30 mouse cellular contexts compared by ENCODE assay signal in genomic region chr2:71835556-71835955, GRCm38 (mm10).
"Had no signal": no experiment of that assay in that cellular context is flagged by ENCODE, and none has a peak within 500 bp of the region (broad histone marks: within the 10 kb centered on the region; RNA-seq: fewer than 3 reads in every experiment).

No protein-coding gene starts in this region.

- H3K36me3 ChIP-seq: limb, embryonic 10.5 days; limb, embryonic 12.5 days; limb, embryonic 13.5 days; liver, embryonic 12.5 days; liver, embryonic 13.5 days; liver, embryonic 15.5 days; midbrain, embryonic 12.5 days; midbrain, embryonic 13.5 days; neural tube, embryonic 12.5 days had no signal

- ATAC-seq: liver, embryonic 12.5 days; liver, postnatal 0 days; lung, postnatal 0 days; midbrain, embryonic 13.5 days; midbrain, embryonic 16.5 days had no signal

- H3K9me3 ChIP-seq: limb, embryonic 10.5 days; limb, embryonic 12.5 days; limb, embryonic 13.5 days; limb, embryonic 15.5 days; liver, embryonic 12.5 days; liver, embryonic 13.5 days; liver, embryonic 15.5 days; lung, embryonic 15.5 days; megakaryocyte, embryonic 14.5 days; midbrain, embryonic 10.5 days; midbrain, embryonic 12.5 days; midbrain, embryonic 13.5 days; neural tube, embryonic 12.5 days had no signal

- DNase-seq: left cerebral cortex, postnatal 4 days; liver; liver, embryonic 13.5 days; liver, postnatal 0 days; lung, adult 18-20 months; lung, adult 2 months; lung, embryonic 14.5 days; lung, postnatal 10 days; lung, postnatal 14 days; lung, postnatal 36 days; lung, postnatal 4 days; midbrain, embryonic 14.5 days had no signal

- H3K9ac ChIP-seq: limb, embryonic 12.5 days; limb, embryonic 13.5 days; limb, embryonic 15.5 days; liver, embryonic 12.5 days; liver, embryonic 13.5 days; liver, embryonic 14.5 days; liver, embryonic 15.5 days; liver, postnatal 0 days; lung, embryonic 14.5 days; lung, embryonic 15.5 days; midbrain, embryonic 12.5 days; midbrain, embryonic 13.5 days; neural tube, embryonic 12.5 days had no signal

- H3K4me3 ChIP-seq: limb, embryonic 10.5 days; limb, embryonic 12.5 days; limb, embryonic 13.5 days; limb, embryonic 15.5 days; liver, embryonic 12.5 days; liver, embryonic 13.5 days; liver, embryonic 15.5 days; lung, embryonic 15.5 days; megakaryocyte, embryonic 14.5 days; midbrain, embryonic 10.5 days; midbrain, embryonic 12.5 days; midbrain, embryonic 13.5 days; myocyte; neural tube, embryonic 12.5 days had no signal

- H3K4me2 ChIP-seq: limb, embryonic 12.5 days; limb, embryonic 13.5 days; limb, embryonic 15.5 days; liver, embryonic 11.5 days; liver, embryonic 12.5 days; liver, embryonic 13.5 days; liver, embryonic 15.5 days; lung, embryonic 14.5 days; lung, embryonic 15.5 days; midbrain, embryonic 12.5 days; midbrain, embryonic 13.5 days; neural tube, embryonic 12.5 days had no signal

- H3K4me1 ChIP-seq: limb, embryonic 12.5 days; limb, embryonic 13.5 days; limb, embryonic 15.5 days; liver, embryonic 12.5 days; liver, embryonic 13.5 days; liver, embryonic 15.5 days; lung, embryonic 15.5 days; midbrain, embryonic 10.5 days; midbrain, embryonic 12.5 days; midbrain, embryonic 13.5 days; neural tube, embryonic 12.5 days had no signal

- H3K27ac ChIP-seq: limb, embryonic 10.5 days; limb, embryonic 12.5 days; limb, embryonic 13.5 days; limb, embryonic 15.5 days; liver, embryonic 12.5 days; liver, embryonic 13.5 days; liver, embryonic 14.5 days; liver, embryonic 15.5 days; lung, embryonic 15.5 days; macrophage; midbrain, embryonic 10.5 days; midbrain, embryonic 12.5 days; midbrain, embryonic 13.5 days; neural tube, embryonic 12.5 days had no signal

- H3K27me3 ChIP-seq: limb, embryonic 12.5 days; limb, embryonic 13.5 days; limb, embryonic 15.5 days; liver, embryonic 12.5 days; liver, embryonic 13.5 days; liver, embryonic 15.5 days; lung, embryonic 15.5 days; megakaryocyte, embryonic 14.5 days; midbrain, embryonic 12.5 days; midbrain, embryonic 13.5 days; neural tube, embryonic 12.5 days had no signal
